Mouse (Mus musculus): ENCODE measurements around the gene AL732309.1. TPM values are rescaled to one million over a fixed set of nuclear protein-coding genes. Genes with fewer than 3 reads are reported as not detected.

AL732309.1 gene
- polyA plus RNA-seq, 1 experiment from 2014 or later: 5.7 TPM

DNA sequence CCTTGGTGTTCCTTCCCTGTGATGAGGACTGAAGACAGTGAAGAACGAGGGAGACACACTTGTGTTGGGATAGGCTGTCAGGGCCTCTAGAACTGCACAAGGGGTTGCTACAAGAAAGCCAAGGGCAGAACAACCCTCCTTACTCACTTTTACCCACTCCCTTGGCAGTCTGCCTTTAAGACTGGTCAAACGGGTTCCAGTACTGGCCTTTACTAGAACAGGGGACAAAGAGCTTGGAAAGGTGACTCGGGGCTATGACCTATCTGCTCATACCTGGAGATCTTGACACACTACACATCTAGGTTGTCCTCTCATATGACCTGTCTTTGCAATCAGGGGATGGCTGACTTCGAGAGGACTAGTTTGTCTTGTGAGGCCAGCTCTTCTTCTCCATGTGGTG, 9.1 kb downstream of the AL732309.1 start:
- Histone ChIP-seq H3K9me3 (no peaks in the 10 kb centered on the region), H3K36me3 (no peaks in the 10 kb centered on the region), H3K4me3 (replicated peaks) (no peak overlapping the region), H3K4me2 (no peak overlapping the region), H3K9ac (replicated peaks) (no peak overlapping the region), H3K27ac (no peak overlapping the region), H3K4me1 (replicated peaks) (peaks cover 21% of the 10 kb centered on the region), H3K27me3 (peaks cover 69% of the 10 kb centered on the region)
- WGBS: 63% methylated on average over 4 of the region's 4 CpGs
- no peak for ATAC-seq (ENCODE audit: insufficient number of reproducible peaks, insufficient read depth, low FRiP score, low TSS enrichment, low read depth)

DNA sequence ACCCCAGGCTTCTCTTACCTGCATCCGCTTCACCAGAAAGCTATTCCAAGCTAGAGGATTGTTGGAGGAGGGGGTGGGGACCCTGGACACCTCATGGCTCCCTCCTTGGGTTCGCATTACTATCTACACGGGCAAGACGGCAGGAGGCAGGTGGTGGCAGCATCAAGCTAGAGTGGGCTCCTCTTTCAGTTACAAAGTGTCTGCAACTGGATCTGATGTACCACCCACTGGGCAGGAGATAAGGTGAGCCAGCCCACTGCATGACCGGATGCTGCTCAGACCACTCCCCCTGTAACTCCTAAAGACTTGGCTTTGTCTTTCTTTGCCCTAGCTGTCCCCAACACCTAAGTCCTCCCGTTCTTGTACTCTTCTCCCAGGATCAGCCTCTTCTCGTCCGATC, 10.0 kb downstream of the AL732309.1 start, which contains the start of gene Rnf224:
Rnf224 (minus strand) TSS at position 174 of the 400 bp plus-strand sequence.
- WGBS: 38% methylated on average over 8 of the region's 8 CpGs
- ATAC-seq (ENCODE audit: insufficient number of reproducible peaks, insufficient read depth, low FRiP score, low TSS enrichment, low read depth): no peak
- Histone ChIP-seq H3K36me3 (no peaks in the 10 kb centered on the region), H3K9me3 (no peaks in the 10 kb centered on the region), H3K4me1 (replicated peaks) (peaks cover 13% of the 10 kb centered on the region), H3K27ac (no peak within 1 kb of the TSS), H3K4me2 (no peak within 1 kb of the TSS), H3K4me3 (replicated peaks) (no peak within 1 kb of the TSS), H3K27me3 (peaks cover 69% of the 10 kb centered on the region), H3K9ac (replicated peaks) (no peak within 1 kb of the TSS)

DNA sequence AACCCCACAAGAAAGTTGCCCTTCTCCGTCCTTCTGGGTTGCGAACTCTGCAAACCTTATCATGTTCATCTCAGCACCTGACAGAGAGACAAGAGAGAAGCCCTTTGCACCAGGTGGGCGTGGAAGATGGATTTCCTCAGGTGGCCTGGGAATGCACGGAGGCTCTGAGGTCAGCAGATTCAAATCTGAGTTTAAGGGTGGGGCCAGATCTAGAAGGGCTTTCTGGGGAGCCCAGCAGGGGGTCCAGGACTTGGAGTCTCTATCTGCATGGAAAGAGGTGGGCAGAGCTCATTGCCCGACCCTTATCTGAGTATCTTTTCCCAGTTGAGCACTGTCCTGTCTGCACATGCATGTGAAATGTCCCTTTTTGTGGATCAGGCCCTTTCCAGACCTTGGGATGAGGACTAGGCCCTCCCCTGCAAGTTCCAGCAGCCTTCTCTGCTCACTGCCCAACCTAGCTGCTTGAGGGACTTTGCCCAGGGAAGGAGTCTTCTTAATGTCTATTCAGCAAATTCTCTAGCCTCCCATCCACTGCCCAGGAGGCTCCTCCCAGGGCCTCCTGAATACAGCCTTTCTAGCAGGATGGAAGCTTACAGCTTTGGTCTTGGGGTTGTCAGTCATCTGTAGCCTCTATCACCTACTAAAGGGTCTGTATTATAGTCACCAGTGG, 12.0 kb downstream of the AL732309.1 start:
- H3K27ac ChIP-seq: no peak overlapping the region
- no peak overlapping the region for H3K4me3 ChIP-seq (replicated peaks)
- H3K9ac ChIP-seq (replicated peaks): no peak overlapping the region
- 72% methylated on average over 5 of the region's 5 CpGs for WGBS
- H3K4me1 ChIP-seq (replicated peaks): no peaks in the 10 kb centered on the region
- no peaks in the 10 kb centered on the region for H3K9me3 ChIP-seq
- no peak overlapping the region for H3K4me2 ChIP-seq
- peaks cover 69% of the 10 kb centered on the region for H3K27me3 ChIP-seq
- no peaks in the 10 kb centered on the region for H3K36me3 ChIP-seq
- ATAC-seq (ENCODE audit: insufficient number of reproducible peaks, insufficient read depth, low FRiP score, low TSS enrichment, low read depth): no peak

DNA sequence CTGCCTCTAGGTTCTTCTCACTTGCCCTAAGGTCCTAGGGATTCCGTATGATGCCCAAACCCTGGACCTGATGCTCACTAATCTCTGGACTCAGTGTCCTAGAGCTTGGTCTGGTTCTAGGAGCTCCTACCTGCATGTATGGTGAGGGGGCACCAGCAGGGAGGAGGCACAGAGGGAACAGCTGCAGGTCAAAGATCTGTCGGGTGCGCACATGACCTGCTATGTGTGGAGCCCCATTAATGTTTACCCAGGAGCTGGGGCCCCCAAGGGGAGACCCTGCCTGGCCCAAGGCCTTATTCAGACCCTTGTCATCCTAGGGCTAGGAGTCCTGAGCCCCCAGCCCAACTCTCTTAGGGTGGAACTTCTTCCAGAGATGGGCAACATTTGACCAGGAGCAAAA, 12.6 kb downstream of the AL732309.1 start, which contains the start of gene Slc34a3:
Slc34a3 (minus strand) TSS at position 315 of the 400 bp plus-strand sequence.
- no peak within 1 kb of the TSS for H3K4me3 ChIP-seq (replicated peaks)
- H3K36me3 ChIP-seq: no peaks in the 10 kb centered on the region
- H3K9ac ChIP-seq (replicated peaks): no peak within 1 kb of the TSS
- H3K4me2 ChIP-seq: no peak within 1 kb of the TSS
- H3K9me3 ChIP-seq: no peaks in the 10 kb centered on the region
- ATAC-seq (ENCODE audit: insufficient number of reproducible peaks, insufficient read depth, low FRiP score, low TSS enrichment, low read depth): no peak
- no peak within 1 kb of the TSS for H3K27ac ChIP-seq
- WGBS: 88% methylated on average over 3 of the region's 3 CpGs
- no peaks in the 10 kb centered on the region for H3K4me1 ChIP-seq (replicated peaks)
- H3K27me3 ChIP-seq: peaks cover 73% of the 10 kb centered on the region

DNA sequence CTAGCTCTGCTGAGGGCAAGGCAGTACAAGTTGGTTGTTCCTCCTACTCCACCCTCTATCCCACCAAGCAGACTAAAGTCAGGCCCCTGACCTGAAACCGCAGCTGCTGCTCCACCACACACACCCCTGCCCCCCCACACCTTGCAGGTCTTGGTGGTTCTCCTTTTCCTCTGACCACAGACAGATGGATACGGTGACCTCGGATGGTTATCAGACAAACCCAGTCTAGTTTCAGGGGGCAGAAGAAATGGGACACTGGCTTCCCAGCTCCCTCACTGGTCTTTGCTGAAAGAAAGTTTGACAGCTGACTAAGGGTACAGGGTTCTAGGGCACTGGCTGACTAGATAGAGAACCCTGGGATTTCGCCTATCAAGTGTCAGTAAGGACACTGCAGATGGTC, 13.2 kb downstream of the AL732309.1 start:
- H3K4me1 ChIP-seq (replicated peaks): no peaks in the 10 kb centered on the region
- no peak for ATAC-seq (ENCODE audit: insufficient number of reproducible peaks, insufficient read depth, low FRiP score, low TSS enrichment, low read depth)
- no peak overlapping the region for H3K27ac ChIP-seq
- H3K9ac ChIP-seq (replicated peaks): no peak overlapping the region
- H3K9me3 ChIP-seq: no peaks in the 10 kb centered on the region
- H3K27me3 ChIP-seq: peaks cover 70% of the 10 kb centered on the region
- H3K4me3 ChIP-seq (replicated peaks): no peak overlapping the region
- H3K36me3 ChIP-seq: no peaks in the 10 kb centered on the region
- no peak overlapping the region for H3K4me2 ChIP-seq
- 76% methylated on average over 4 of the region's 4 CpGs for WGBS

DNA sequence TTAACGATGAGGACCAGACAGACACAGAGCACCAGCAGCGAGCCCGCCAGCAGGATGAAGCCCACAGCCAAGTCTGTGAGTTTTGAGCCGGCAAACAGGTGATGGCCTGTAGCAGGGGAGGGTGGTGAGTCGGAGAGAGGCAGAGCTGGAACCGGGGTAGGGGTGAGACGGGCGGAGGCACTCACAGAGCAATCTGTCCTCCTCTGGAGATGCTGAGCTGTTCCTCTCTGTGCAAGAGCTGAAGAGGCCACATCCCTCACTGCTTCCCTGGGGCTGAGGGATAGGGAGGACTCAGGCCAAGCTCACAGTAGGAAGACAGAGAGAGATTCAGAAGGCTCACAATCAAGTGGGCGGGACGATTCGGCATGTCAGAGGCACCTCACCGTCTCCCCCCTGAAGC, 15.6 kb downstream of the AL732309.1 start:
- no peak overlapping the region for H3K4me3 ChIP-seq (replicated peaks)
- H3K27me3 ChIP-seq: peaks cover 54% of the 10 kb centered on the region
- no peak for ATAC-seq (ENCODE audit: insufficient number of reproducible peaks, insufficient read depth, low FRiP score, low TSS enrichment, low read depth)
- H3K27ac ChIP-seq: no peak overlapping the region
- no peak overlapping the region for H3K4me2 ChIP-seq
- 66% methylated on average over 12 of the region's 12 CpGs for WGBS
- H3K4me1 ChIP-seq (replicated peaks): no peaks in the 10 kb centered on the region
- H3K9me3 ChIP-seq: no peaks in the 10 kb centered on the region
- no peak overlapping the region for H3K9ac ChIP-seq (replicated peaks)
- H3K36me3 ChIP-seq: no peaks in the 10 kb centered on the region

DNA sequence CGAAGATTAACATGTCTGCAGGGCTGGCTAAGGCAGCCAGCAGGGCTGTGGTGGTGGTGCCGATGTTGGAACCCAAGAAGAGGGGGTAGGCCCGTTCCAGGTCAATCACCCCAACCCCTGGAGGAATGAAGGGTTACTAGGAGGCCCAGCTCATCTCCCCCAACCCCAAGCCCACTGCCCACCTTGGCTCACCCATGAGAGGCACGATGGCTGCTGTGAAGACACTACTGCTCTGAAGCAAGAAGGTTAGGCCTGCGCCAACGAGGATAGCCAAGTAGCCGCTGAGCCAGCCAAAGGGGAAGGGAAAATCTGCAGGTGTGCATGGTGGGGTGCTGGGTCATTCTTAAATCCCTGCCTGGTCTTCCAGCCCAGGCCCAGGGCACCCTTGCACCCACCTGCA, 16.1 kb downstream of the AL732309.1 start:
- 79% methylated on average over 7 of the region's 7 CpGs for WGBS
- no peak for ATAC-seq (ENCODE audit: insufficient number of reproducible peaks, insufficient read depth, low FRiP score, low TSS enrichment, low read depth)

DNA sequence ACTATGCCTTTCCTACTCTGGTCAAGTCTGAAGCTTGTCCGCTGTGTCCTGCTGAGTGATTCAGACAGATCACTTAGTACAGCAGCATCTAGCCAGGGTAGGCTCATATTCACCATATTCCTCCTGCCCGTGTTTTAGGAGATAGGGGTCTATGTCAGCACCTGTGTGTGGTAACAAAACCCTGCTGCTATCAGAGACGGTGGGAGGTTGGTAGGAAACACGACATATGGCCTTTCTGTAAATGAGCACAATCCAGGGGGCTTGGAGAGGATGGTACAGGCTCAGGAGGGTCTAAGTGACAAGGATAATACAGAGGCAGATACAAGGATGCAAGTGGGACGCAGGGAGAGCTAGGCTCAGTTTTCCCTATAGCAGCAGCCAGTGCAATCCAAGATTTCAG, 17.1 kb downstream of the AL732309.1 start:
- H3K9me3 ChIP-seq: no peaks in the 10 kb centered on the region
- 0 out of 2 replicates have a peak, but pooled peaks cover 5% of the 10 kb centered on the region for H3K4me1 ChIP-seq (replicated peaks)
- no peak overlapping the region for H3K9ac ChIP-seq (replicated peaks)
- no peak overlapping the region for H3K27ac ChIP-seq
- 84% methylated on average over 5 of the region's 5 CpGs for WGBS
- H3K4me3 ChIP-seq (replicated peaks): no peak overlapping the region
- no peak for ATAC-seq (ENCODE audit: insufficient number of reproducible peaks, insufficient read depth, low FRiP score, low TSS enrichment, low read depth)
- peaks cover 47% of the 10 kb centered on the region for H3K27me3 ChIP-seq
- H3K36me3 ChIP-seq: no peaks in the 10 kb centered on the region
- no peak overlapping the region for H3K4me2 ChIP-seq

More for the DNA sequence above, 16.1 kb downstream of the AL732309.1 start:
- H3K9ac ChIP-seq (replicated peaks): no peak overlapping the region
- H3K4me1 ChIP-seq (replicated peaks): 0 out of 2 replicates have a peak, but pooled peaks cover 4% of the 10 kb centered on the region
- H3K27ac ChIP-seq: no peak overlapping the region
- no peak overlapping the region for H3K4me3 ChIP-seq (replicated peaks)
- H3K9me3 ChIP-seq: no peaks in the 10 kb centered on the region
- peaks cover 50% of the 10 kb centered on the region for H3K27me3 ChIP-seq
- no peaks in the 10 kb centered on the region for H3K36me3 ChIP-seq
- no peak overlapping the region for H3K4me2 ChIP-seq

DNA sequence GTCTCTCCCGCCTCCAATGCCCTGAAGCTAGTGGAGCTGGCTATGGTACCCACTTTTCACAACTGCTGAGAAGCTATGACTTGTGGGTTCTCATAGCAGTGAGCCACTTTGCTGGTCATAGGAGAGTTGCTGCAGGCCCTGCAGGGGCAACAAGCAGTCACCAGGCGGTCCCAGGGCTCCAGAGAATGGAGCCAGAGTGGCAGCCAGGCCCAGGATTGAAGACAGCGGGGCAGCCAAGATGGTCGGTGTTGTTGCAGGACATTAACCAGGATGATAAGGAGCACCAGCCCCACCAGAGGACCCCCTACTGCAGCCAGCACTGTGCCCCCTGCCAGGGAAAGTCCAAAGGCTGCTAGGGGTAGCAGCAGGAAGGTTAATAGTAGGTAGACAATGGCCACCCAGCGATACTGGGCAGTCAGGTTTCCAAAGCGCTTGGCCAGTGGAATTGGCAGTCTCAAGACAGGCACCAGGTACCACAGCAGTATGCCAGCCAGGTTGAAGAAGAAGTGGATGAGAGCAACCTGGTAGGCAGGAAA, 17.6 kb downstream of the AL732309.1 start:
- no peaks in the 10 kb centered on the region for H3K36me3 ChIP-seq
- no peak overlapping the region for H3K4me3 ChIP-seq (replicated peaks)
- H3K27ac ChIP-seq: no peak overlapping the region
- 0 out of 2 replicates have a peak, but pooled peaks cover 5% of the 10 kb centered on the region for H3K4me1 ChIP-seq (replicated peaks)
- H3K4me2 ChIP-seq: peak overlapping the region; percentile 44
- H3K27me3 ChIP-seq: peaks cover 42% of the 10 kb centered on the region
- no peak for ATAC-seq (ENCODE audit: insufficient number of reproducible peaks, insufficient read depth, low FRiP score, low TSS enrichment, low read depth)
- WGBS: 68% methylated on average over 6 of the region's 6 CpGs
- H3K9ac ChIP-seq (replicated peaks): no peak overlapping the region
- H3K9me3 ChIP-seq: no peaks in the 10 kb centered on the region

DNA sequence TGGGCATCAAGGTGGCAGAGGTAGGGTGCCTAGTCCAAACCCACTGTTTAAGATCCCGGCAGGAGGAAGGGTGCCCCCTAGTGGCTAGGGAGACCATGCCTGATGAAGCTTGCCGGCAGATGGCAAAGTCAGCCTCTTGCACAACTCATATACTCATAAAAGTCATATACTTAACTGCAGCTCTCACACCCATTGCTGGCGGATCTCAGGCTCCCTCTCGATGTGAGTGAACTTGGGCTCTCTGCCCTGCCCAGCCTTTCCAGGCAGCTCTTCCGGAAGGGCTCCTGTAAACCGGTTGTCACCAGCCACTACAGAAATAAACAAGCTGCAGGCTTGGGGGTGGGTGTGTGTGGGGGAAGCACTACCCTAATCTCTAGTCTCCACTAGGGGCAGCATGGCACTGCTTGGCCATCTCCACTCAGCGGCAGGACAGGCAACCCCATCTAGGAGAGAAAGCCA, 18.2 kb downstream of the AL732309.1 start:
- H3K9me3 ChIP-seq: no peaks in the 10 kb centered on the region
- peaks cover 36% of the 10 kb centered on the region for H3K27me3 ChIP-seq
- peaks cover 10% of the 10 kb centered on the region for H3K4me1 ChIP-seq (replicated peaks)
- peak overlapping the region; percentile 44 for H3K4me2 ChIP-seq
- no peak for ATAC-seq (ENCODE audit: insufficient number of reproducible peaks, insufficient read depth, low FRiP score, low TSS enrichment, low read depth)
- WGBS: 1% methylated on average over 7 of the region's 7 CpGs
- H3K9ac ChIP-seq (replicated peaks): no peak overlapping the region
- H3K4me3 ChIP-seq (replicated peaks): peak overlapping the region; percentile 20; the same call in 1 of the 2 replicates
- H3K27ac ChIP-seq: no peak overlapping the region; the same call in 1 of the 2 replicates
- peaks cover 2% of the 10 kb centered on the region; the same call in 1 of the 2 replicates for H3K36me3 ChIP-seq

DNA sequence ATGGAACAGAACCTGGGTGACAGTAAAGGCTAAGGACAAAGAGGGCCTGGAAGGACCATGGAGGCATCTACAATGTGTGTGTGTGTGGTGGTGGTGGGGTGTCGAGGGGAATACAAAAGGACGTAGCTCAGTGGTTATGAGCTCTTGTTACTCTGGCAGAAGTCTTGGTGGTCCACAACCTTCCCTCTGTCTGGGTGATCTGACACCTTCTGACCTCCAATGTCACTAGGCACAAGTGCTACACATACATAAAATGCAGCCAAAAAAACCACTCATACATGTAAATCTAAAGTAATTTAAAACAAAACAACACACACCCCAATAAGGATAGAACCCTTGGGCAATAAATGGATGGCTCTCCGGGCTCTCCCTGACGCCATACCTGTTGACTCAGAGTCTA, 19.3 kb downstream of the AL732309.1 start:
- Histone ChIP-seq H3K4me3 (replicated peaks) (no peak overlapping the region), H3K4me1 (replicated peaks) (peaks cover 15% of the 10 kb centered on the region), H3K9me3 (no peaks in the 10 kb centered on the region), H3K9ac (replicated peaks) (no peak overlapping the region), H3K27me3 (peaks cover 26% of the 10 kb centered on the region), H3K27ac (no peak overlapping the region), H3K36me3 (peaks cover 10% of the 10 kb centered on the region; the same call in 1 of the 2 replicates), H3K4me2 (no peak overlapping the region)
- no peak for ATAC-seq (ENCODE audit: insufficient number of reproducible peaks, insufficient read depth, low FRiP score, low TSS enrichment, low read depth)
- 88% methylated on average over 4 of the region's 4 CpGs for WGBS

All from limb, embryonic 12.5 days (tissue).